ENCODE assay signal across 8 mouse cellular contexts in genomic region chr19:46039478-46039877, GRCm38 (mm10). TPM values are rescaled to one million over a fixed set of nuclear protein-coding genes. Genes with fewer than 3 reads are reported as not detected.
A peak's percentile ranks its signal among the peaks of the same experiment; 100 is the strongest.
DNase-seq lines count a peak whose midpoint lies in the region; ATAC-seq and TF ChIP-seq lines count a peak whose summit lies in the region.

No protein-coding gene starts in this region.

- peaks cover 27% of the 10 kb centered on the region for H3K36me3 ChIP-seq in heart, embryonic 12.5 days
- H3K36me3 ChIP-seq in kidney, postnatal 0 days (ENCODE audit: insufficient read depth, low read length), result peaks cover 16% of the 10 kb centered on the region
- peaks cover 20% of the 10 kb centered on the region for H3K36me3 ChIP-seq in liver, embryonic 16.5 days (ENCODE audit: control insufficient read depth, insufficient read depth)
- H3K36me3 ChIP-seq in neural tube, embryonic 13.5 days, result peaks cover 23% of the 10 kb centered on the region
- H3K36me3 ChIP-seq in testis, adult 2 months (ENCODE audit: control insufficient read depth, insufficient read depth, low read length), result no peaks in the 10 kb centered on the region

- peaks cover 76% of the 10 kb centered on the region for H3K4me1 ChIP-seq in heart, embryonic 12.5 days (replicated peaks)
- peaks cover 50% of the 10 kb centered on the region for H3K4me1 ChIP-seq in kidney, postnatal 0 days (replicated peaks; ENCODE audit: insufficient read depth, low read length)
- H3K4me1 ChIP-seq in liver, embryonic 16.5 days (ENCODE audit: control insufficient read depth, low read depth, low read length), result peaks cover 74% of the 10 kb centered on the region
- H3K4me1 ChIP-seq in neural tube, embryonic 13.5 days (replicated peaks), result peaks cover 77% of the 10 kb centered on the region
- peaks cover 16% of the 10 kb centered on the region for H3K4me1 ChIP-seq in testis, adult 2 months (ENCODE audit: control insufficient read depth, insufficient read depth, low read length)

- no peaks in the 10 kb centered on the region for H3K27me3 ChIP-seq in heart, embryonic 12.5 days (replicated peaks)
- no peaks in the 10 kb centered on the region for H3K27me3 ChIP-seq in kidney, postnatal 0 days (ENCODE audit: insufficient read depth, low read length)
- H3K27me3 ChIP-seq in liver, embryonic 16.5 days (ENCODE audit: control insufficient read depth, insufficient read depth, low read depth, low read length), result no peaks in the 10 kb centered on the region
- H3K27me3 ChIP-seq in neural tube, embryonic 13.5 days, result no peaks in the 10 kb centered on the region
- no peaks in the 10 kb centered on the region for H3K27me3 ChIP-seq in testis, adult 2 months (ENCODE audit: control insufficient read depth, insufficient read depth, low read length)

- ATAC-seq in erythroblast, adult 5-6 weeks (replicated peaks; ENCODE audit: low FRiP score, poor library complexity, severe bottlenecking), result peak; percentile 81
- ATAC-seq in heart, embryonic 12.5 days (ENCODE audit: insufficient number of reproducible peaks, low FRiP score), result peak; percentile 85
- ATAC-seq in kidney, postnatal 0 days (replicated peaks; ENCODE audit: low FRiP score, low read depth), result peak; percentile 77
- ATAC-seq in liver, embryonic 16.5 days (ENCODE audit: low read depth), result peak; percentile 83
- peak; percentile 77 for ATAC-seq in neural tube, embryonic 13.5 days (ENCODE audit: low read depth)

- peak; percentile 93; the same call in 1 of the 2 replicates for TF ChIP-seq POLR2A in brain, embryonic 14.5 days (IDR thresholded peaks at IDR 0.05; ENCODE audit: borderline replicate concordance, extremely low read depth, insufficient read depth, insufficient read length, poor library complexity, severe bottlenecking)
- peak; percentile 33; the same call in 1 of the 2 replicates for TF ChIP-seq POLR2A in testis, adult 2 months (IDR thresholded peaks at IDR 0.05; ENCODE audit: control insufficient read depth, low read depth, low read length)

- WGBS in heart, embryonic 12.5 days, result 2% methylated on average over 29 of the region's 30 CpGs
- 0% methylated on average over 17 of the region's 30 CpGs for WGBS in kidney, postnatal 0 days
- WGBS in liver, embryonic 16.5 days (ENCODE audit: insufficient replicate concordance), result 2% methylated on average over 25 of the region's 30 CpGs
- WGBS in neural tube, embryonic 13.5 days, result 2% methylated on average over 23 of the region's 30 CpGs

- DNase-seq in CD4-positive, CD25-positive, alpha-beta regulatory T cell, adult 2 months (ENCODE audit: low read depth, low spot score), result peak; percentile 94
- peak; percentile 98 for DNase-seq in brain, embryonic 14.5 days (ENCODE audit: low read depth)
- DNase-seq in kidney, postnatal 0 days (ENCODE audit: low spot score), result peak; percentile 96

- peak overlapping the region; percentile 97 for H3K9ac ChIP-seq in heart, embryonic 12.5 days
- H3K9ac ChIP-seq in kidney, postnatal 0 days (ENCODE audit: low read depth, low read length), result peak overlapping the region; percentile 82
- peak overlapping the region; percentile 90 for H3K9ac ChIP-seq in liver, embryonic 16.5 days (ENCODE audit: low read depth, low read length)
- H3K9ac ChIP-seq in neural tube, embryonic 13.5 days, result peak overlapping the region; percentile 94

- TF ChIP-seq CTCF in brain, embryonic 14.5 days (IDR thresholded peaks at IDR 0.05; ENCODE audit: borderline replicate concordance, extremely low read depth, insufficient read depth, insufficient read length), result no peak
- TF ChIP-seq CTCF in kidney, postnatal 0 days (IDR thresholded peaks at IDR 0.05; ENCODE audit: low read depth), result no peak
- TF ChIP-seq CTCF in testis, adult 2 months (IDR thresholded peaks at IDR 0.05; ENCODE audit: control insufficient read depth, insufficient read depth, insufficient replicate concordance, low read depth, low read length), result no peak

- H3K4me3 ChIP-seq in heart, embryonic 12.5 days, result peak overlapping the region; percentile 87
- peak overlapping the region; percentile 71 for H3K4me3 ChIP-seq in kidney, postnatal 0 days (replicated peaks; ENCODE audit: low read depth, low read length)
- peak overlapping the region; percentile 85 for H3K4me3 ChIP-seq in liver, embryonic 16.5 days (ENCODE audit: low read depth, low read length)
- peak overlapping the region; percentile 95 for H3K4me3 ChIP-seq in neural tube, embryonic 13.5 days
- peak overlapping the region; percentile 76 for H3K4me3 ChIP-seq in testis, adult 2 months (ENCODE audit: control insufficient read depth, low read depth, low read length)

- peak overlapping the region; percentile 98 for H3K27ac ChIP-seq in heart, embryonic 12.5 days (ENCODE audit: poor library complexity, severe bottlenecking)
- peak overlapping the region; percentile 94 for H3K27ac ChIP-seq in kidney, postnatal 0 days
- H3K27ac ChIP-seq in liver, embryonic 16.5 days (ENCODE audit: low read length), result peak overlapping the region; percentile 81
- peak overlapping the region; percentile 99 for H3K27ac ChIP-seq in neural tube, embryonic 13.5 days (replicated peaks)
- H3K27ac ChIP-seq in testis, adult 2 months (ENCODE audit: control insufficient read depth, insufficient read depth, low read depth, low read length), result peak overlapping the region; percentile 61

- H3K9me3 ChIP-seq in heart, embryonic 12.5 days (replicated peaks), result no peaks in the 10 kb centered on the region
- no peaks in the 10 kb centered on the region for H3K9me3 ChIP-seq in kidney, postnatal 0 days (replicated peaks; ENCODE audit: low read length)
- no peaks in the 10 kb centered on the region for H3K9me3 ChIP-seq in liver, embryonic 16.5 days (replicated peaks; ENCODE audit: control insufficient read depth, low read length)
- no peaks in the 10 kb centered on the region for H3K9me3 ChIP-seq in neural tube, embryonic 13.5 days

- peak overlapping the region; percentile 93 for H3K4me2 ChIP-seq in heart, embryonic 12.5 days
- peak overlapping the region; percentile 83 for H3K4me2 ChIP-seq in kidney, postnatal 0 days (ENCODE audit: low read length)
- H3K4me2 ChIP-seq in liver, embryonic 16.5 days (ENCODE audit: low read depth, low read length), result peak overlapping the region; percentile 96
- H3K4me2 ChIP-seq in neural tube, embryonic 13.5 days, result peak overlapping the region; percentile 100

RNA-seq across cellular contexts. Expression of gene Pprc1, which starts 5.2 kb away (rescaled TPM):
- 24.0 and 30.1 TPM in 2 replicates for polyA plus RNA-seq in brain, embryonic 14.5 days (2012; rRNA removed)
- total RNA-seq in erythroblast, adult 5-6 weeks (2015; ENCODE audit: low replicate concordance), result 19.6 and 30.7 TPM in 2 replicates
- total RNA-seq in erythroblast, adult 5-6 weeks (2017; ENCODE audit: low replicate concordance), result 11.7 and 20.1 TPM in 2 replicates
- polyA plus RNA-seq in heart, embryonic 12.5 days (2016; fragmentation: Nextera tagmentation; extraction: Ambion mirVana), result 30.6 and 37.9 TPM in 2 replicates
- polyA plus RNA-seq in kidney, postnatal 0 days (2015; fragmentation: Nextera tagmentation; extraction: Ambion mirVana), result 16.2 and 16.9 TPM in 2 replicates
- polyA plus RNA-seq in liver, embryonic 16.5 days (2015; fragmentation: Nextera tagmentation; extraction: Ambion mirVana), result 12.8 and 13.7 TPM in 2 replicates
- polyA plus RNA-seq in neural tube, embryonic 13.5 days (2015; fragmentation: Nextera tagmentation; extraction: Ambion mirVana), result 17.1 and 25.1 TPM in 2 replicates
- 8.9 and 10.1 TPM in 2 replicates for polyA plus RNA-seq in testis, adult 2 months (2012; rRNA removed)

RNA-seq across cellular contexts. Expression of gene Ldb1, which starts 5.5 kb away (rescaled TPM):
- polyA plus RNA-seq in brain, embryonic 14.5 days (2012; rRNA removed), result 404 and 531 TPM in 2 replicates
- total RNA-seq in erythroblast, adult 5-6 weeks (2015; ENCODE audit: low replicate concordance), result 13.2 and 16.3 TPM in 2 replicates
- total RNA-seq in erythroblast, adult 5-6 weeks (2017; ENCODE audit: low replicate concordance), result 21.6 and 37.9 TPM in 2 replicates
- 84.2 and 85.0 TPM in 2 replicates for polyA plus RNA-seq in heart, embryonic 12.5 days (2016; fragmentation: Nextera tagmentation; extraction: Ambion mirVana)
- polyA plus RNA-seq in kidney, postnatal 0 days (2015; fragmentation: Nextera tagmentation; extraction: Ambion mirVana), result 79.3 and 82.5 TPM in 2 replicates
- 20.2 and 23.1 TPM in 2 replicates for polyA plus RNA-seq in liver, embryonic 16.5 days (2015; fragmentation: Nextera tagmentation; extraction: Ambion mirVana)
- 128 and 132 TPM in 2 replicates for polyA plus RNA-seq in neural tube, embryonic 13.5 days (2015; fragmentation: Nextera tagmentation; extraction: Ambion mirVana)
- polyA plus RNA-seq in testis, adult 2 months (2012; rRNA removed), result 26.2 and 28.9 TPM in 2 replicates

RNA-seq across cellular contexts. Expression of gene Hps6, which starts 36.2 kb away (rescaled TPM):
- 1.6 and 2.1 TPM in 2 replicates for polyA plus RNA-seq in brain, embryonic 14.5 days (2012; rRNA removed)
- total RNA-seq in erythroblast, adult 5-6 weeks (2015; ENCODE audit: low replicate concordance), result not detected in 2 replicates
- total RNA-seq in erythroblast, adult 5-6 weeks (2017; ENCODE audit: low replicate concordance), result 0.28 and 0.77 TPM in 2 replicates
- polyA plus RNA-seq in heart, embryonic 12.5 days (2016; fragmentation: Nextera tagmentation; extraction: Ambion mirVana), result 6.6 and 7.3 TPM in 2 replicates
- 7.2 and 7.6 TPM in 2 replicates for polyA plus RNA-seq in kidney, postnatal 0 days (2015; fragmentation: Nextera tagmentation; extraction: Ambion mirVana)
- 2.4 and 2.8 TPM in 2 replicates for polyA plus RNA-seq in liver, embryonic 16.5 days (2015; fragmentation: Nextera tagmentation; extraction: Ambion mirVana)
- polyA plus RNA-seq in neural tube, embryonic 13.5 days (2015; fragmentation: Nextera tagmentation; extraction: Ambion mirVana), result 4.0 and 4.7 TPM in 2 replicates
- 1.0 and 1.1 TPM in 2 replicates for polyA plus RNA-seq in testis, adult 2 months (2012; rRNA removed)

RNA-seq across cellular contexts. Expression of gene Nolc1, which starts 36.2 kb away (rescaled TPM):
- 41.4 and 54.5 TPM in 2 replicates for polyA plus RNA-seq in brain, embryonic 14.5 days (2012; rRNA removed)
- total RNA-seq in erythroblast, adult 5-6 weeks (2015; ENCODE audit: low replicate concordance), result 12.7 and 16.9 TPM in 2 replicates
- 25.9 and 31.9 TPM in 2 replicates for total RNA-seq in erythroblast, adult 5-6 weeks (2017; ENCODE audit: low replicate concordance)
- 56.2 and 60.3 TPM in 2 replicates for polyA plus RNA-seq in heart, embryonic 12.5 days (2016; fragmentation: Nextera tagmentation; extraction: Ambion mirVana)
- 50.0 and 60.0 TPM in 2 replicates for polyA plus RNA-seq in kidney, postnatal 0 days (2015; fragmentation: Nextera tagmentation; extraction: Ambion mirVana)
- 38.5 and 41.9 TPM in 2 replicates for polyA plus RNA-seq in liver, embryonic 16.5 days (2015; fragmentation: Nextera tagmentation; extraction: Ambion mirVana)
- polyA plus RNA-seq in neural tube, embryonic 13.5 days (2015; fragmentation: Nextera tagmentation; extraction: Ambion mirVana), result 60.1 and 73.6 TPM in 2 replicates
- 10.8 and 12.2 TPM in 2 replicates for polyA plus RNA-seq in testis, adult 2 months (2012; rRNA removed)

RNA-seq across cellular contexts. Expression of gene Armh3, which starts 41.2 kb away (rescaled TPM):
- 19.6 and 22.0 TPM in 2 replicates for polyA plus RNA-seq in brain, embryonic 14.5 days (2012; rRNA removed)
- total RNA-seq in erythroblast, adult 5-6 weeks (2015; ENCODE audit: low replicate concordance), result 0.42 and 1.3 TPM in 2 replicates
- total RNA-seq in erythroblast, adult 5-6 weeks (2017; ENCODE audit: low replicate concordance), result 0.60 and 1.4 TPM in 2 replicates
- 13.6 and 16.5 TPM in 2 replicates for polyA plus RNA-seq in heart, embryonic 12.5 days (2016; fragmentation: Nextera tagmentation; extraction: Ambion mirVana)
- 13.2 and 14.7 TPM in 2 replicates for polyA plus RNA-seq in kidney, postnatal 0 days (2015; fragmentation: Nextera tagmentation; extraction: Ambion mirVana)
- 4.0 and 4.7 TPM in 2 replicates for polyA plus RNA-seq in liver, embryonic 16.5 days (2015; fragmentation: Nextera tagmentation; extraction: Ambion mirVana)
- 24.8 and 25.0 TPM in 2 replicates for polyA plus RNA-seq in neural tube, embryonic 13.5 days (2015; fragmentation: Nextera tagmentation; extraction: Ambion mirVana)
- polyA plus RNA-seq in testis, adult 2 months (2012; rRNA removed), result 5.7 and 5.8 TPM in 2 replicates

Comparison
In these comparisons a context has a peak if more than half of its experiments do, and no peak if none do; other contexts are left out.
1. Peak in every context shown above with its lines: DNase-seq, ATAC-seq, H3K4me3 ChIP-seq and H3K27ac ChIP-seq.